Mouse (Mus musculus) liver (tissue): ENCODE measurements around the gene Blcap.

Experiments
- DNase-seq: peaks from one replicate; pipeline ENCODE4 v3.0.0-alpha.2; 2020; ENCODE audit warnings: mixed read lengths

Gene Blcap

GRCm38 (mm10) chr2:157559440-157559839 lies 11.6 kb downstream of the Blcap start:
- no peak for DNase-seq

GRCm38 (mm10) chr2:157558520-157558919 lies 12.6 kb downstream of the Blcap start:
- no peak for DNase-seq

GRCm38 (mm10) chr2:157558051-157558450 lies 13.0 kb downstream of the Blcap start:
- no peak for DNase-seq

GRCm38 (mm10) chr2:157556074-157556698 lies 14.9 kb downstream of the Blcap start:
- no peak for DNase-seq

- no peak for DNase-seq
Observed at GRCm38 (mm10) chr2:157552158-157552886, 18.8 kb downstream of the Blcap start.

- no peak for DNase-seq
Observed at GRCm38 (mm10) chr2:157550292-157550691, 20.8 kb downstream of the Blcap start.

- DNase-seq, result no peak
Observed at GRCm38 (mm10) chr2:157546686-157547085, 24.4 kb downstream of the Blcap start.

- DNase-seq, result no peak
Observed at GRCm38 (mm10) chr2:157544333-157544888, 26.7 kb downstream of the Blcap start.

GRCm38 (mm10) chr2:157542415-157542814 lies 28.7 kb downstream of the Blcap start:
- DNase-seq, result no peak

- no peak for DNase-seq
Observed at GRCm38 (mm10) chr2:157541631-157542030, 29.4 kb downstream of the Blcap start.

- no peak for DNase-seq
Observed at GRCm38 (mm10) chr2:157540953-157541569, 30.0 kb downstream of the Blcap start.

GRCm38 (mm10) chr2:157540073-157540952 lies 30.8 kb downstream of the Blcap start:
- DNase-seq, result no peak

- no peak for DNase-seq
Observed at GRCm38 (mm10) chr2:157537118-157537517, 34.0 kb downstream of the Blcap start.

GRCm38 (mm10) chr2:157536476-157537081 lies 34.5 kb downstream of the Blcap start:
- DNase-seq, result no peak

- DNase-seq, result no peak
Observed at GRCm38 (mm10) chr2:157534163-157534562, 36.9 kb downstream of the Blcap start.

- no peak for DNase-seq
Observed at GRCm38 (mm10) chr2:157531681-157532426, 39.2 kb downstream of the Blcap start.

GRCm38 (mm10) chr2:157530056-157530955 lies 40.8 kb downstream of the Blcap start:
- no peak for DNase-seq

- no peak for DNase-seq
Observed at GRCm38 (mm10) chr2:157522556-157522955, 48.5 kb downstream of the Blcap start.

- DNase-seq, result no peak
Observed at GRCm38 (mm10) chr2:157520496-157520895, 50.6 kb downstream of the Blcap start.

- DNase-seq, result no peak
Observed at GRCm38 (mm10) chr2:157519452-157519851, 51.6 kb downstream of the Blcap start.
